In genomic region chr10:78462945-78463768, GRCm38 (mm10) we compare ENCODE assay signal across 11 mouse cellular contexts. TPM values are rescaled to one million over a fixed set of nuclear protein-coding genes. Genes with fewer than 3 reads are reported as not detected.
A peak's percentile ranks its signal among the peaks of the same experiment; 100 is the strongest.
DNase-seq lines count a peak whose midpoint lies in the region; ATAC-seq and TF ChIP-seq lines count a peak whose summit lies in the region.
"Had no signal": no experiment of that assay in that cellular context is flagged by ENCODE, and none has a peak within 500 bp of the region (broad histone marks: within the 10 kb centered on the region; RNA-seq: fewer than 3 reads in every experiment).

No protein-coding gene starts in this region.

- no peak overlapping the region for H3K9ac ChIP-seq in embryonic facial prominence, embryonic 15.5 days
- peak overlapping the region; percentile 69; the same call in 1 of the 2 replicates for H3K9ac ChIP-seq in kidney, embryonic 16.5 days (replicated peaks; ENCODE audit: low read length)
- no peak overlapping the region for H3K9ac ChIP-seq in neural tube, embryonic 14.5 days (replicated peaks; ENCODE audit: low read depth, low read length)

- peak overlapping the region; percentile 86 for H3K27ac ChIP-seq in left cerebral cortex, adult 2 months
- H3K27ac ChIP-seq in embryonic facial prominence, embryonic 15.5 days (replicated peaks): no peak overlapping the region
- peak overlapping the region; percentile 48 for H3K27ac ChIP-seq in kidney, embryonic 16.5 days (ENCODE audit: low read length)
- H3K27ac ChIP-seq in neural tube, embryonic 14.5 days (ENCODE audit: low read depth, low read length): no peak overlapping the region

- WGBS in embryonic facial prominence, embryonic 15.5 days: 85% methylated on average over 8 of the region's 8 CpGs
- WGBS in kidney, embryonic 16.5 days: 78% methylated on average over 8 of the region's 8 CpGs
- WGBS in neural tube, embryonic 14.5 days: 91% methylated on average over 8 of the region's 8 CpGs

- no peaks in the 10 kb centered on the region for H3K27me3 ChIP-seq in embryonic facial prominence, embryonic 15.5 days
- H3K27me3 ChIP-seq in kidney, embryonic 16.5 days (ENCODE audit: insufficient read depth, low read length): no peaks in the 10 kb centered on the region
- no peaks in the 10 kb centered on the region for H3K27me3 ChIP-seq in neural tube, embryonic 14.5 days (ENCODE audit: control insufficient read depth, insufficient read depth, low read length)

- H3K36me3 ChIP-seq in embryonic facial prominence, embryonic 15.5 days: no peaks in the 10 kb centered on the region
- H3K36me3 ChIP-seq in kidney, embryonic 16.5 days (ENCODE audit: insufficient read depth, low read length): no peaks in the 10 kb centered on the region
- no peaks in the 10 kb centered on the region for H3K36me3 ChIP-seq in neural tube, embryonic 14.5 days (ENCODE audit: control insufficient read depth, insufficient read depth, low read length)

- H3K4me1 ChIP-seq in embryonic facial prominence, embryonic 15.5 days: peaks cover 33% of the 10 kb centered on the region
- peaks cover 15% of the 10 kb centered on the region for H3K4me1 ChIP-seq in kidney, embryonic 16.5 days (ENCODE audit: insufficient read depth, low read length)
- peaks cover 10% of the 10 kb centered on the region for H3K4me1 ChIP-seq in neural tube, embryonic 14.5 days (ENCODE audit: control insufficient read depth, insufficient read depth, low read length)

- intact Hi-C loops in left cerebral cortex, adult 2 months (cut with DNase I): no loop called here
- intact Hi-C loops in left cerebral cortex, postnatal 14 days (cut with DNase I): no loop called here

- ATAC-seq in embryonic facial prominence, embryonic 15.5 days (ENCODE audit: insufficient number of reproducible peaks, low FRiP score, low TSS enrichment, low read depth): no peak
- ATAC-seq in kidney, embryonic 16.5 days (ENCODE audit: low FRiP score, low TSS enrichment): peak; percentile 21; the same call in 1 of the 2 replicates
- no peak for ATAC-seq in neural tube, embryonic 14.5 days (ENCODE audit: low read depth)

- no peak for TF ChIP-seq CTCF in left cerebral cortex, adult 2 months (IDR thresholded peaks at IDR 0.05)

- peak overlapping the region; percentile 97 for H3K4me3 ChIP-seq in left cerebral cortex, adult 2 months
- H3K4me3 ChIP-seq in embryonic facial prominence, embryonic 15.5 days (replicated peaks): 0 out of 2 replicates have a peak overlapping the region, but pooled peaks have one; percentile 74
- peak overlapping the region; percentile 56 for H3K4me3 ChIP-seq in kidney, embryonic 16.5 days (ENCODE audit: low read length)
- peak overlapping the region; percentile 58 for H3K4me3 ChIP-seq in neural tube, embryonic 14.5 days (ENCODE audit: low read depth, low read length)

- no peaks in the 10 kb centered on the region for H3K9me3 ChIP-seq in embryonic facial prominence, embryonic 15.5 days (replicated peaks)
- H3K9me3 ChIP-seq in kidney, embryonic 16.5 days (ENCODE audit: low read length): no peaks in the 10 kb centered on the region
- no peaks in the 10 kb centered on the region for H3K9me3 ChIP-seq in neural tube, embryonic 14.5 days (ENCODE audit: control insufficient read depth, low read length)

- 0 out of 2 replicates have a peak overlapping the region, but pooled peaks have one; percentile 99 for H3K4me2 ChIP-seq in embryonic facial prominence, embryonic 15.5 days (replicated peaks)
- peak overlapping the region; percentile 91 for H3K4me2 ChIP-seq in kidney, embryonic 16.5 days (replicated peaks; ENCODE audit: low read depth, low read length)
- peak overlapping the region; percentile 83 for H3K4me2 ChIP-seq in neural tube, embryonic 14.5 days (ENCODE audit: low read depth, low read length)

- no peak for DNase-seq in left cerebral cortex, adult 2 months (ENCODE audit: extremely low spot score in 1 of 2, low spot score in 2 of 2)
- DNase-seq in left cerebral cortex, postnatal 14 days (ENCODE audit: low spot score in 2 of 2): no peak
- DNase-seq in cerebellum, postnatal 14 days: no peak
- DNase-seq in urinary bladder, adult 18-20 months (ENCODE audit: low spot score in 2 of 2): no peak
- DNase-seq in urinary bladder, adult 2 months (ENCODE audit: low spot score): no peak
- DNase-seq: embryo, embryonic 11 days; right cerebral cortex, postnatal 4 days had no signal

RNA-seq across cellular contexts. Expression of gene Pdxk, which starts 1.6 kb away (rescaled TPM):
- 100 to 1,000 TPM; 114 to 118 TPM for total RNA-seq in left cerebral cortex, adult 2 months (2021)
- 10 to 100 TPM; 92.2 to 92.3 TPM for total RNA-seq in left cerebral cortex, postnatal 14 days (2021)
- 12.7 and 14.1 TPM in 2 replicates for polyA plus RNA-seq in embryonic facial prominence, embryonic 15.5 days (2015; fragmentation: Nextera tagmentation; extraction: Ambion mirVana)
- 28.4 and 29.8 TPM in 2 replicates for polyA plus RNA-seq in kidney, embryonic 16.5 days (2015; fragmentation: Nextera tagmentation; extraction: Ambion mirVana)
- 22.8 and 36.1 TPM in 2 replicates for polyA plus RNA-seq in neural tube, embryonic 14.5 days (2014; fragmentation: Nextera tagmentation; extraction: Ambion mirVana)
- polyA plus RNA-seq in urinary bladder, adult 2 months (2012; rRNA removed): 28.2 and 33.3 TPM in 2 replicates

RNA-seq across cellular contexts. Expression of gene Cstb, which starts 37.7 kb away (rescaled TPM):
- total RNA-seq in left cerebral cortex, adult 2 months (2021): 10 to 100 TPM; 41.0 to 41.7 TPM
- total RNA-seq in left cerebral cortex, postnatal 14 days (2021): 10 to 100 TPM; 35.9 to 39.2 TPM
- 265 and 273 TPM in 2 replicates for polyA plus RNA-seq in embryonic facial prominence, embryonic 15.5 days (2015; fragmentation: Nextera tagmentation; extraction: Ambion mirVana)
- 191 and 193 TPM in 2 replicates for polyA plus RNA-seq in kidney, embryonic 16.5 days (2015; fragmentation: Nextera tagmentation; extraction: Ambion mirVana)
- 96.7 and 110 TPM in 2 replicates for polyA plus RNA-seq in neural tube, embryonic 14.5 days (2014; fragmentation: Nextera tagmentation; extraction: Ambion mirVana)
- 205 and 261 TPM in 2 replicates for polyA plus RNA-seq in urinary bladder, adult 2 months (2012; rRNA removed)

RNA-seq across cellular contexts. Expression of gene Rrp1, which starts 50.3 kb away (rescaled TPM):
- total RNA-seq in left cerebral cortex, adult 2 months (2021): 100 to 1,000 TPM; 339 to 348 TPM
- 100 to 1,000 TPM; 355 to 365 TPM for total RNA-seq in left cerebral cortex, postnatal 14 days (2021)
- polyA plus RNA-seq in embryonic facial prominence, embryonic 15.5 days (2015; fragmentation: Nextera tagmentation; extraction: Ambion mirVana): 292 and 298 TPM in 2 replicates
- 325 and 328 TPM in 2 replicates for polyA plus RNA-seq in kidney, embryonic 16.5 days (2015; fragmentation: Nextera tagmentation; extraction: Ambion mirVana)
- polyA plus RNA-seq in neural tube, embryonic 14.5 days (2014; fragmentation: Nextera tagmentation; extraction: Ambion mirVana): 312 and 336 TPM in 2 replicates
- 149 and 195 TPM in 2 replicates for polyA plus RNA-seq in urinary bladder, adult 2 months (2012; rRNA removed)

RNA-seq across cellular contexts. Expression of gene Olfr1358, which starts 54.1 kb away (rescaled TPM):
- not detected for total RNA-seq in left cerebral cortex, adult 2 months (2021)
- not detected for total RNA-seq in left cerebral cortex, postnatal 14 days (2021)
- 0.21 TPM in 1 of 2 replicates, not detected in the other for polyA plus RNA-seq in embryonic facial prominence, embryonic 15.5 days (2015; fragmentation: Nextera tagmentation; extraction: Ambion mirVana)
- polyA plus RNA-seq in kidney, embryonic 16.5 days (2015; fragmentation: Nextera tagmentation; extraction: Ambion mirVana): not detected in 2 replicates
- polyA plus RNA-seq in neural tube, embryonic 14.5 days (2014; fragmentation: Nextera tagmentation; extraction: Ambion mirVana): not detected in 2 replicates
- polyA plus RNA-seq in urinary bladder, adult 2 months (2012; rRNA removed): not detected in 2 replicates
- total RNA-seq: left cerebral cortex, adult 8-10 months had no signal

Comparison
In these comparisons a context has a peak if more than half of its experiments do, and no peak if none do; other contexts are left out.
1. H3K27ac ChIP-seq: peak in left cerebral cortex, adult 2 months (single experiment) and kidney, embryonic 16.5 days (single experiment); none in embryonic facial prominence, embryonic 15.5 days (single experiment) and neural tube, embryonic 14.5 days (single experiment).
2. Peak in every context shown above with its lines, with median percentiles within 50 percentile points of each other: H3K4me3 ChIP-seq and H3K4me2 ChIP-seq.